Mouse (Mus musculus): Measurements from ENCODE around the gene Crim1. TPM values are rescaled to one million over a fixed set of nuclear protein-coding genes. Genes with fewer than 3 reads are reported as not detected.

The Crim1 gene
- polyA plus RNA-seq, 1 experiment from 2014 or later: 2.3 TPM

DNA sequence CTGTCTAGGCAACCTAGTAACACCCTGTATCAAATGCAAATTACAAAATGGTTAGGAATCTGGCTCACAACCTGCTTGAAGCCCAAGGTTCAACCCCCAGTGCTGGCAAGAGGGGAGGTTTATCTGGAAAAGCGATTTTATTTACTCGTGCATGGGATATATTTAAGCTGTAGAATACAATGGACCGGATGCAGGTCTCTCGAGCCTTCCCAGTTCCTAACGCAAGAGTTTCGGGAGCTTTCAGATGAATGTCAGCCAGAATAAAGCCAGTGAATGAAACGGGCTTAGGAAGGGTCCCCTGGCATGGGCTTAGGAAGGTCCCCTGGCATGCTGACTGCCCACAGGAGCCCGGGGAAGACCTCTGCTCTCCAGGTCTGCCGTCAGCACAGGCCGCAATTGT, 206.8 kb downstream of the Crim1 start:
- Histone ChIP-seq H3K9ac (ENCODE audit: low read length) (no peak overlapping the region), H3K4me2 (ENCODE audit: low read depth, low read length) (no peak overlapping the region), H3K27ac (ENCODE audit: low read length) (peak overlapping the region; percentile 79), H3K4me3 (ENCODE audit: low read length) (no peak overlapping the region), H3K9me3 (replicated peaks; ENCODE audit: control insufficient read depth, low read length) (no peaks in the 10 kb centered on the region), H3K4me1 (ENCODE audit: control insufficient read depth, insufficient read depth, low read length) (peaks cover 14% of the 10 kb centered on the region), H3K36me3 (ENCODE audit: control insufficient read depth, insufficient read depth) (peaks cover 19% of the 10 kb centered on the region; the same call in 1 of the 2 replicates), H3K27me3 (ENCODE audit: control insufficient read depth, insufficient read depth, low read length) (no peaks in the 10 kb centered on the region)
- 80% methylated on average over 10 of the region's 10 CpGs for WGBS
- ATAC-seq (replicated peaks; ENCODE audit: extremely low read depth, insufficient read depth, low FRiP score): no peak

DNA sequence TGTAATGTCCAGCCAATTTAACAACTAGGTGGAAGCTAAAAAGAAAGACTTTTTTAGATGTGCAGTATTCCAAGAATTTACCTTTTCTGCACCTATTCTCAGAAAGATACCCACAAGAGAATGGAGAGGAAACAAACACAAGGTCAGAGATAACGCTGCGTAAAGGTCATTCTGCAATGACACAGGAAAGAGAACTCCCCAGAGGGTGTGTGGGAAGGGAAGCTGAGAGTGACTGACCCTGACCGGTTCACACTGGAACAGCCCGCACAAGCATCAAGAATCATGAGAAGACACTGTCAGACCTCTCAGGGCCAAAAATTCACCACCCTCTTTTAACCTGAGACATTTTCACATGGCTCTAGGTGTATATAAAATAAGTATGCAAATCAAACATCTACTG, 207.5 kb downstream of the Crim1 start:
- peaks cover 11% of the 10 kb centered on the region for H3K4me1 ChIP-seq (ENCODE audit: control insufficient read depth, insufficient read depth, low read length)
- WGBS: 27% methylated on average over 4 of the region's 4 CpGs
- no peak; the same call in 1 of the 2 replicates for ATAC-seq (replicated peaks; ENCODE audit: extremely low read depth, insufficient read depth, low FRiP score)
- H3K9ac ChIP-seq (ENCODE audit: low read length): no peak overlapping the region
- peaks cover 20% of the 10 kb centered on the region; the same call in 1 of the 2 replicates for H3K36me3 ChIP-seq (ENCODE audit: control insufficient read depth, insufficient read depth)
- no peak overlapping the region for H3K4me2 ChIP-seq (ENCODE audit: low read depth, low read length)
- no peak overlapping the region for H3K4me3 ChIP-seq (ENCODE audit: low read length)
- H3K27ac ChIP-seq (ENCODE audit: low read length): no peak overlapping the region
- H3K27me3 ChIP-seq (ENCODE audit: control insufficient read depth, insufficient read depth, low read length): no peaks in the 10 kb centered on the region
- H3K9me3 ChIP-seq (replicated peaks; ENCODE audit: control insufficient read depth, low read length): no peaks in the 10 kb centered on the region

DNA sequence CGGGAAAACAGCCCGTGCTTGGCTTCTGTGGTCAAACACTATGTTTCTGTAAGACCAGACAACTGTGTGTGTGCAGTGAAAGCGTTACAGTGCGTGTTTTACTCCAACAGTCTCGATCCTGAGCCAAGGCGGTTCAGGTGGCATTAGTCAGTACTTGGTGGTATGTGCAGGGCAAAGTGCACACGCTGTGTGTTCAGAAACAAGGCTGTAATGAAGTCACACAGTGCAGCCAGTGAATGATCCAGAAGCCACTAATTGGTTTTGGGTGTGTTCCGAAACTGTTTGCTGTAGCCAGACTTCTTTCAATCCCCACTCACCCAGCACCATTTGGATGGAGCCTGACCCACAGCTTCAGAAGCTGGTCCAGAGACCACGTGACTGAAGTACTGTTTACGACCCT, 208.3 kb downstream of the Crim1 start:
- no peak overlapping the region for H3K4me3 ChIP-seq (ENCODE audit: low read length)
- ATAC-seq (replicated peaks; ENCODE audit: extremely low read depth, insufficient read depth, low FRiP score): no peak
- peaks cover 19% of the 10 kb centered on the region; the same call in 1 of the 2 replicates for H3K36me3 ChIP-seq (ENCODE audit: control insufficient read depth, insufficient read depth)
- no peaks in the 10 kb centered on the region for H3K27me3 ChIP-seq (ENCODE audit: control insufficient read depth, insufficient read depth, low read length)
- no peak overlapping the region for H3K9ac ChIP-seq (ENCODE audit: low read length)
- WGBS: 85% methylated on average over 10 of the region's 10 CpGs
- no peaks in the 10 kb centered on the region for H3K9me3 ChIP-seq (replicated peaks; ENCODE audit: control insufficient read depth, low read length)
- no peak overlapping the region for H3K4me2 ChIP-seq (ENCODE audit: low read depth, low read length)
- H3K27ac ChIP-seq (ENCODE audit: low read length): no peak overlapping the region
- H3K4me1 ChIP-seq (ENCODE audit: control insufficient read depth, insufficient read depth, low read length): peaks cover 11% of the 10 kb centered on the region

DNA sequence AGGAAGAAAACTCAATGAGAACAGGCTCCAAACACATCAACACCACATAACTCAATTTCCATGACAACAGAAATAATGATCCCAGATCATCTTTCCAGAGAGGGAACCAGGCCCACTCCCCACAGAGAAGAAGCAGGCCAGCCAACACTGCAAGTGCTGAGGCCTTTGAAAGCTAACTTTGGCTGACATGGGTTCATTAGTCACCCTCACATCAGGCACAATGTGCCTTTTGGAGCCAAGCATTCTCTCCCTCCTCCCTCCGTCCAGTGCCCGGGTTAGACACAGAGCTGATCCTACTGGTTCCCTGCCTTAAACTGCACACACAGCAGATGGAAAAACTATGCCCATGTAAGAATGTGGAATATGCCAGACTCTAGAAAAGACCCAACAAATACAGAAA, 209.9 kb downstream of the Crim1 start:
- Histone ChIP-seq H3K4me1 (ENCODE audit: control insufficient read depth, insufficient read depth, low read length) (peaks cover 3% of the 10 kb centered on the region; the same call in 1 of the 2 replicates), H3K27ac (ENCODE audit: low read length) (no peak overlapping the region), H3K9me3 (replicated peaks; ENCODE audit: control insufficient read depth, low read length) (no peaks in the 10 kb centered on the region), H3K27me3 (ENCODE audit: control insufficient read depth, insufficient read depth, low read length) (no peaks in the 10 kb centered on the region), H3K9ac (ENCODE audit: low read length) (no peak overlapping the region), H3K4me3 (ENCODE audit: low read length) (no peak overlapping the region), H3K4me2 (ENCODE audit: low read depth, low read length) (no peak overlapping the region), H3K36me3 (ENCODE audit: control insufficient read depth, insufficient read depth) (peaks cover 13% of the 10 kb centered on the region; the same call in 1 of the 2 replicates)
- 58% methylated on average over 2 of the region's 2 CpGs for WGBS
- no peak for ATAC-seq (replicated peaks; ENCODE audit: extremely low read depth, insufficient read depth, low FRiP score)

DNA sequence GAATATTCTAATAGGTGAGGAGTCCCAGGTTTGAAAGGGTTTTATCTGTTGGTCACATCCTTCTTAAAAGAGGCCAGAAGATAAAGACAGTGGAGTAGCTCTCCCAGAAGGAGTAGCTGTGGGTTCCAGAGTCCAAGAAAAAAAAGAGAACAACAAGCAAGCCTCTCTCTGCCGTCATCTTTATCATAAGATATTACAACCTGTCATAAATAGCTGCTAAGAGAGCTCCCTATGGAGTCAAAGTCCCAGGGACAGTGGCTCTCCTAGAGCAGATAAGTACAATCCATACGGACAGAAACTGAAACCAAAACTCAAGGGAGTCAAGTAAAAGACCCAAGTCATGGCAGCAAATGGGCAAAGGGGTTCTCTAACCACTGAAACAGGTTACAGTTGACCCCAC, 215.2 kb downstream of the Crim1 start:
- peak overlapping the region; percentile 19; the same call in 1 of the 2 replicates for H3K4me2 ChIP-seq (ENCODE audit: low read depth, low read length)
- 48% methylated on average over 2 of the region's 2 CpGs for WGBS
- H3K27me3 ChIP-seq (ENCODE audit: control insufficient read depth, insufficient read depth, low read length): no peaks in the 10 kb centered on the region
- no peaks in the 10 kb centered on the region for H3K9me3 ChIP-seq (replicated peaks; ENCODE audit: control insufficient read depth, low read length)
- H3K27ac ChIP-seq (ENCODE audit: low read length): no peak overlapping the region
- H3K36me3 ChIP-seq (ENCODE audit: control insufficient read depth, insufficient read depth): peaks cover 8% of the 10 kb centered on the region; the same call in 1 of the 2 replicates
- peaks cover 10% of the 10 kb centered on the region for H3K4me1 ChIP-seq (ENCODE audit: control insufficient read depth, insufficient read depth, low read length)
- no peak for ATAC-seq (replicated peaks; ENCODE audit: extremely low read depth, insufficient read depth, low FRiP score)
- no peak overlapping the region for H3K9ac ChIP-seq (ENCODE audit: low read length)
- no peak overlapping the region for H3K4me3 ChIP-seq (ENCODE audit: low read length)

DNA sequence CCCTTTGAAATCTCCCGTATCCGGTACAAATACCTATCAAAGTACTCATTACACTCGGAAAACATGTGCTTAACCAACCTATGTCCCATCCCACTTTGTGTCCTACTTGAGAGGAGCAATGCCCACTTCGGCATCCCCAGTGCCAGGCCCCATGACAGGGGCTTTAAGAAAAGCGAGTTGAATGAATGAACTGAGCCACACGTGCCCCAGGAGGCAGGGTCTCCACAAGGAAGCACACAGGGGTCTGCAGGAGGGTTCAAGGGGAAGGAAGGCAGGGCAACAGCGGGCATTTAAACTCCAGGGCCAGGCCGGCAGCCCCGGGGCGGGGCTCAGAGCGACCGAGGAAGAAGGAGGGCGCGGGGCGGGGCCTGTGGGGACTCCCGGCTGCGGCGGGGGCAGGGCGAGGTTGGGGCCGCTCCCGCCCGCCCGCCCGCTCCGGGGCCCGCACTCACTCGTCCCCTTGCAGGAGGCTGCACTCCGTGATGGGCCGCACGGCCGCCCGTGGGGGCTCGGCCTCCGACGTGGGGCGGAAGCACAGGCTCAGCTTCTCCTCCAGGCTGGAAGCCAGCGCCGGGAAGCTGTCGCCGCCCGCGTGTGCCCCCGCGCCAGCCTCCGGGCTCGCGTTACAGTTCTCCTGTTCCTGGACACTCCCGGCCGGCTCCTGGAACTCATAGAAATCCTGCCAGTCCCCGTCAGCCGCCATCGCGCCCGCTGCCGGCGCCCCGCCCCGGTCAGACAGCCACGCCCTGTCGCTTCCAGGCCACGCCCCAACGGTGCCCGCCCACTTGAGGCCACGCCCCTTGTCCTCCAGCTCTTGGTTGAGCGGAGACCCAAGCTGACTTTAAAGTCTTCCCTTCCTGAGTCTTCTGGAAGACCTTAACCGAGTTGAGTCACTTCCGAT, 217.6 kb downstream of the Crim1 start, which contains the start of gene Fez2:
Gene Fez2 (minus strand): TSS at position 772 of the 901 bp plus-strand sequence.
- no peaks in the 10 kb centered on the region for H3K27me3 ChIP-seq (ENCODE audit: control insufficient read depth, insufficient read depth, low read length)
- H3K4me3 ChIP-seq (ENCODE audit: low read length): peak within 1 kb of the TSS; percentile 98
- H3K9ac ChIP-seq (ENCODE audit: low read length): peak within 1 kb of the TSS; percentile 97
- under 1% methylated on average over 58 of the region's 67 CpGs for WGBS
- H3K36me3 ChIP-seq (ENCODE audit: control insufficient read depth, insufficient read depth): no peaks in the 10 kb centered on the region
- no peaks in the 10 kb centered on the region for H3K9me3 ChIP-seq (replicated peaks; ENCODE audit: control insufficient read depth, low read length)
- peaks cover 10% of the 10 kb centered on the region for H3K4me1 ChIP-seq (ENCODE audit: control insufficient read depth, insufficient read depth, low read length)
- peak; percentile 96 for ATAC-seq (replicated peaks; ENCODE audit: extremely low read depth, insufficient read depth, low FRiP score)
- H3K4me2 ChIP-seq (ENCODE audit: low read depth, low read length): peak within 1 kb of the TSS; percentile 93
- peak within 1 kb of the TSS; percentile 99 for H3K27ac ChIP-seq (ENCODE audit: low read length)

DNA sequence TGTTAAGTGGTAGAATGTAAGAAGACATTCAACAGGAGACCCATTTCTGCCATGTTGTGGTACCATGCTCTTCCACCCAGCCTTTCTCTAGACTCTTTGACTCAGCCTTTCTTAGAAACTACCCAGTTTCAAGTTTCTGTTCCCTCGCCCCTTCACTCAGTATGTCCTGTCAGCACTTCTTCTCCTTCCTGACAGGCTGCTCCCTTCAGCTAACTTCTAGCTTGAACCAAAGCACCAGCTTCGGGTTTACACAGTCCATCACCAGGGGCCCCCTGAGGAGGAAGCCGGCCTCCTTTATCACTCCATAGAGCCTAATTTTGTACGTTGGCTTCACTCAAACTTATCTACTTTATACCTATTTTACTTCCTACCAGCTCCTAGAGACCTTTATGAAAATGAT, 219.2 kb downstream of the Crim1 start:
- Histone ChIP-seq H3K9ac (ENCODE audit: low read length) (no peak overlapping the region), H3K36me3 (ENCODE audit: control insufficient read depth, insufficient read depth) (no peaks in the 10 kb centered on the region), H3K4me3 (ENCODE audit: low read length) (no peak overlapping the region), H3K27me3 (ENCODE audit: control insufficient read depth, insufficient read depth, low read length) (no peaks in the 10 kb centered on the region), H3K9me3 (replicated peaks; ENCODE audit: control insufficient read depth, low read length) (no peaks in the 10 kb centered on the region), H3K4me1 (ENCODE audit: control insufficient read depth, insufficient read depth, low read length) (peaks cover 10% of the 10 kb centered on the region), H3K27ac (ENCODE audit: low read length) (no peak overlapping the region), H3K4me2 (ENCODE audit: low read depth, low read length) (no peak overlapping the region)
- WGBS: 58% methylated on average over 4 of the region's 4 CpGs
- no peak for ATAC-seq (replicated peaks; ENCODE audit: extremely low read depth, insufficient read depth, low FRiP score)

DNA sequence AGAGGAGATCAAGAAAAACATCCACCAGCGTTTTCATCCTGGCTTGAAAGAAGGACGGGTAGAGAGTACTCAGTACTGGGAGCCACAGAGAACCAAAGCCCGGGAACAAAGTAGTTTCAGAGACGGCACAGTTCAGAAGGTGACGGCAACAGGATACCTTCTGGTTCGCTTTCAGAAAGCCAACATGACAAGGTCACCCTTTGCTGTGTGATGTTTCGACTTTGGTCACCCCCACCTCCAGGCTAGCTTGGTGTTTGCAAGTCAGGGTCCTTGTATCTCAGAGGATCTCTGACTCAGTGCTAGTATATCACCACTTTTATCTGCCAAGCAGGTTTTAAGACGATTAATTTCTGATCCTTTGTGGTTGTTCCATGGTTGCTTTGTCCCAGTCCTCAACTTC, 225.0 kb downstream of the Crim1 start:
- Histone ChIP-seq H3K36me3 (ENCODE audit: control insufficient read depth, insufficient read depth) (no peaks in the 10 kb centered on the region), H3K4me1 (ENCODE audit: control insufficient read depth, insufficient read depth, low read length) (peaks cover 4% of the 10 kb centered on the region; the same call in 1 of the 2 replicates), H3K9ac (ENCODE audit: low read length) (no peak overlapping the region), H3K4me2 (ENCODE audit: low read depth, low read length) (no peak overlapping the region), H3K9me3 (replicated peaks; ENCODE audit: control insufficient read depth, low read length) (peaks cover 9% of the 10 kb centered on the region), H3K27me3 (ENCODE audit: control insufficient read depth, insufficient read depth, low read length) (no peaks in the 10 kb centered on the region), H3K4me3 (ENCODE audit: low read length) (no peak overlapping the region), H3K27ac (ENCODE audit: low read length) (no peak overlapping the region)
- ATAC-seq (replicated peaks; ENCODE audit: extremely low read depth, insufficient read depth, low FRiP score): no peak
- 71% methylated on average over 8 of the region's 8 CpGs for WGBS

All from heart, embryonic 16.5 days (tissue).